Mouse (Mus musculus) retina, embryonic 14.5 days (tissue): Measurements from ENCODE around the gene Tspo.
A peak's percentile ranks its signal among the peaks of the same experiment; 100 is the strongest.

ENCODE experiments used
- DNase-seq: peaks from one replicate; pipeline ENCODE4 v3.0.0-alpha.2; 2015; ENCODE audit warnings: low spot score

Gene Tspo

GRCm38 (mm10) chr15:83546029-83546428, 17.4 kb upstream of the Tspo start:
- no peak for DNase-seq

- no peak for DNase-seq
Measured at GRCm38 (mm10) chr15:83547144-83547543, 16.2 kb upstream of the Tspo start.

- DNase-seq: no peak
Measured at GRCm38 (mm10) chr15:83550137-83550536, 13.3 kb upstream of the Tspo start.

- no peak for DNase-seq
Measured at GRCm38 (mm10) chr15:83553831-83554230, 9.6 kb upstream of the Tspo start.

GRCm38 (mm10) chr15:83555161-83555974, 8.0 kb upstream of the Tspo start:
- DNase-seq: peak; percentile 92

- no peak for DNase-seq
Measured at GRCm38 (mm10) chr15:83560941-83561477, 2.4 kb upstream of the Tspo start.

- DNase-seq: peak; percentile 42
Measured at GRCm38 (mm10) chr15:83562626-83563270, 644 bp upstream of the Tspo start.

- DNase-seq: peak; percentile 71
Measured at GRCm38 (mm10) chr15:83563857-83564651, 662 bp downstream of the Tspo start.

- DNase-seq: no peak
Measured at GRCm38 (mm10) chr15:83565434-83565833, 2.0 kb downstream of the Tspo start.

GRCm38 (mm10) chr15:83566006-83566405, 2.6 kb downstream of the Tspo start:
- no peak for DNase-seq

- DNase-seq: no peak
Measured at GRCm38 (mm10) chr15:83567728-83568127, 4.3 kb downstream of the Tspo start.

GRCm38 (mm10) chr15:83568544-83568943, 5.2 kb downstream of the Tspo start:
- DNase-seq: no peak

- no peak for DNase-seq
Measured at GRCm38 (mm10) chr15:83569682-83570081, 6.3 kb downstream of the Tspo start.

- DNase-seq: peak; percentile 32
Measured at GRCm38 (mm10) chr15:83570641-83571040, 7.2 kb downstream of the Tspo start.

GRCm38 (mm10) chr15:83571636-83572035, 8.2 kb downstream of the Tspo start:
- DNase-seq: no peak

- no peak for DNase-seq
Measured at GRCm38 (mm10) chr15:83572132-83572531, 8.7 kb downstream of the Tspo start.

- no peak for DNase-seq
Measured at GRCm38 (mm10) chr15:83573606-83574005, 10.2 kb downstream of the Tspo start.

GRCm38 (mm10) chr15:83574731-83575351, 11.4 kb downstream of the Tspo start:
- DNase-seq: no peak

- no peak for DNase-seq
Measured at GRCm38 (mm10) chr15:83575543-83575942, 12.2 kb downstream of the Tspo start.

- DNase-seq: no peak
Measured at GRCm38 (mm10) chr15:83576651-83577050, 13.3 kb downstream of the Tspo start.

- no peak for DNase-seq
Measured at GRCm38 (mm10) chr15:83582931-83583330, 19.5 kb downstream of the Tspo start.
